Mouse (Mus musculus): ENCODE data around the gene Ip6k1.

GRCm38 (mm10) chr9:107987950-107988349 is 14.4 kb upstream of the Ip6k1 start:
- no peak for TF ChIP-seq CTCF (IDR thresholded peaks at IDR 0.05; ENCODE audit: low read depth)
- no peak for TF ChIP-seq EP300 (IDR thresholded peaks at IDR 0.05; ENCODE audit: low read depth)

All from liver, embryonic 14.5 days (tissue).